Mouse (Mus musculus) left cerebral cortex, postnatal 14 days (tissue): ENCODE results near the gene Atg2a. TPM values are rescaled to one million over a fixed set of nuclear protein-coding genes. Genes with fewer than 3 reads are reported as not detected.
A peak's percentile ranks its signal among the peaks of the same experiment; 100 is the strongest.

Experiments
- DNase-seq, 2 experiments: peaks; one replicate each; pipeline ENCODE4 v3.0.0; 2021 to 2022; ENCODE audit warnings: low spot score in 2 of 2, mixed read lengths in 1 of 2
- intact Hi-C: fragments of 180-260 bp; cut with DNase I; formaldehyde crosslinking; loops from one replicate; pipeline ENCODE4 v1.15.1; 2025
- long read RNA-seq, 2 experiments: library from polyadenylated mRNA; stranded (forward); transcript quantifications; one replicate each; pipeline ENCODE4 v2.0.0; 2021
- total RNA-seq, 2 experiments: library from RNA; stranded (reverse); gene quantifications; 2 replicates each; pipeline ENCODE4 v1.2.3; 2021

Atg2a gene
- 10 to 100 TPM; 37.8 to 38.5 TPM for total RNA-seq
- long read RNA-seq, experiment 1, full-length matches to known transcripts = 5 of 16 reads
- long read RNA-seq, experiment 1, partial matches to known transcripts = 10 of 16 reads
- long read RNA-seq, experiment 1, other reads (novel, unspliced or antisense) = 1 of 16 reads
- long read RNA-seq, experiment 2, full-length matches to known transcripts = 2 of 23 reads
- long read RNA-seq, experiment 2, partial matches to known transcripts = 13 of 23 reads
- long read RNA-seq, experiment 2, other reads (novel, unspliced or antisense) = 8 of 23 reads

DNA sequence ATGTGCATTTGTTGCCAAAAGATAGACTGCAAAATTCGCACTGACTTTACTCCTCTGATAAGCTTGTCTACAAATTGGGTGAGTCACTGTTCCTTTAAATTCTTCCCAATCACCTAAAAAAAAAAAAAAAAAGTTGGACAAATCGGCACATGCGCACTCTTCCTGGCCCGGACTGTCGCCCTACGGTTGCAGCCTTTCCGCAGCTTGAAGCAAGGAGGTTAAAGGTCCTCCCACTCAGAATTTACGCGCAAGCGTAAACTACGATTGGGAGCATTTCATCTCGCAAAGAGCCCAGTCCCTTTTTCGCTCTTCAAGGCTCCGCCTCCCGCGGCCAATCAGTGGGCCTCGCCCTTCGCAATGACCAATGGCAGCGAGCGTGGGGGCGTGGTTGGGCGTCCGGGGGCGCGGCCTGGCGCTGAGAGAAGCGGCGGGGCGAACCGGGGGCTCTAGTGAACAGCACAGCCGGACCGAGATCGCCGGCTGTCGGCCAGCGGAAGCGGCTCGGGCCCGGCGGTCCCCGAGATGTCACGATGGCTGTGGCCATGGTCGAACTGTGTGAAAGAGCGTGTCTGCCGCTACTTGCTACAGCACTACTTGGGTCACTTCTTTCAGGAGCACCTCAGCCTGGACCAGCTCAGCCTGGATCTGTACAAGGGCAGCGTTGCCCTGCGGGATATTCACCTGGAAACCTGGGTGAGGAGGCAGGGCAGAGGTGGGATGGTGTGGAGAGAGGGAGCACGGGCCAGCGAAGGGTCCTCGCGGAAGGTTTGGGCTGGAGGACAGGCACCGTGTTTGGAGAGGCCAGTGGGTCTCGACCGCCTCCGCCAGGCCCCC is at the start of gene Atg2a:
Atg2a (plus strand) TSS at position 395 of the 834 bp plus-strand sequence.
- intact Hi-C loops = no loop called here
- peak; percentile 98 for DNase-seq

DNA sequence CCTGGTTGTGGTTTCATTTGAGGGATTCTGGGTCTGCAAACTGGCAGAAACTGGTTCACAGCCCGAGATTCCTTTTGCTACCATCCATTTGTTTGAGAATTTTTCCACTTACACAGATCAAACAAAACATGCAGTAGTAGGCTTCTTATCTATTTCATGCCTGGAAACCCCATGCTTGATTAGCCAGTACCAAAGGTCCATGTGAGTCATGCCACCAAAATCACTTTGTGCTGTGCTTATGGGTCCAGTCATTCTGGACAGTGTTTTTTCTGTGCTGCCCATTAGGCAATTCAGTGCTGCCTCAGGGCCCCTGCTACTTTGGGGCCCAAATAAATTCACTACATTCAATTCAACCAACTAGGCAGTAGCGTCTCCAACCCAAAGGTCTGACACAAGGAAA is 37.2 kb upstream of the Atg2a start:
- no peak for DNase-seq
- intact Hi-C loops = no loop called here

- intact Hi-C loops = no loop called here
- no peak for DNase-seq
Observed at GRCm38 (mm10) chr19:6206716-6207115, 34.8 kb upstream of the Atg2a start.

GRCm38 (mm10) chr19:6216046-6216705 is 25.3 kb upstream of the Atg2a start:
- intact Hi-C loops = no loop called here
- DNase-seq = no peak

GRCm38 (mm10) chr19:6218606-6219005 is 22.9 kb upstream of the Atg2a start:
- no peak for DNase-seq
- intact Hi-C loops = no loop called here

GRCm38 (mm10) chr19:6226135-6226534 is 15.3 kb upstream of the Atg2a start, which contains the start of gene Gpha2:
TSS of gene Gpha2 (plus strand) at chr19:6226380.
- intact Hi-C loops = no loop called here
- no peak for DNase-seq

GRCm38 (mm10) chr19:6226763-6227162 is 14.7 kb upstream of the Atg2a start:
- DNase-seq = no peak
- intact Hi-C loops = no loop called here

GRCm38 (mm10) chr19:6227864-6228263 is 13.6 kb upstream of the Atg2a start:
- intact Hi-C loops = no loop called here

GRCm38 (mm10) chr19:6230411-6230810 is 11.1 kb upstream of the Atg2a start:
- intact Hi-C loops = no loop called here
- no peak for DNase-seq

More at GRCm38 (mm10) chr19:6227864-6228263, 13.6 kb upstream of the Atg2a start:
- DNase-seq = no peak

GRCm38 (mm10) chr19:6231036-6231435 is 10.4 kb upstream of the Atg2a start:
- intact Hi-C loops = no loop called here
- no peak for DNase-seq

DNA sequence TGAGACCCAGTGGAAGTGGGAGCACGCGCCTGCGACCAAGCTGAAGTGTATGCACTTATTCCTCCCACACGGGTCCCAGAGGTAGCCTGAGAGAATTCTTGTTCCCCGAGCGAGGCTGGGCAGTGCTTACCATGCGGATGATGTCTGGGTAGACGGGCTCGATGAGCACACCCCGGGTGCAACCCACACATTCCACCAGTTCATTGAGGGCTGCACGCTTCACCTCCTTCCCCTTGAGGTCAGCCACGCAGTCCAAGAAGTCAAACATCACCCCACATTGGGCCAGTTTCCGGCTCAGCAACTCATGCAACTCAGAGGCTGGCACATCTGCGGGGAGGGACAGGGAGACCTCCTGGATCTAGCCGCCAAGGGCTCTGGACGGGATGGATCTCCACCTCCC is 7.8 kb upstream of the Atg2a start:
- DNase-seq = no peak
- intact Hi-C loops = no loop called here

DNA sequence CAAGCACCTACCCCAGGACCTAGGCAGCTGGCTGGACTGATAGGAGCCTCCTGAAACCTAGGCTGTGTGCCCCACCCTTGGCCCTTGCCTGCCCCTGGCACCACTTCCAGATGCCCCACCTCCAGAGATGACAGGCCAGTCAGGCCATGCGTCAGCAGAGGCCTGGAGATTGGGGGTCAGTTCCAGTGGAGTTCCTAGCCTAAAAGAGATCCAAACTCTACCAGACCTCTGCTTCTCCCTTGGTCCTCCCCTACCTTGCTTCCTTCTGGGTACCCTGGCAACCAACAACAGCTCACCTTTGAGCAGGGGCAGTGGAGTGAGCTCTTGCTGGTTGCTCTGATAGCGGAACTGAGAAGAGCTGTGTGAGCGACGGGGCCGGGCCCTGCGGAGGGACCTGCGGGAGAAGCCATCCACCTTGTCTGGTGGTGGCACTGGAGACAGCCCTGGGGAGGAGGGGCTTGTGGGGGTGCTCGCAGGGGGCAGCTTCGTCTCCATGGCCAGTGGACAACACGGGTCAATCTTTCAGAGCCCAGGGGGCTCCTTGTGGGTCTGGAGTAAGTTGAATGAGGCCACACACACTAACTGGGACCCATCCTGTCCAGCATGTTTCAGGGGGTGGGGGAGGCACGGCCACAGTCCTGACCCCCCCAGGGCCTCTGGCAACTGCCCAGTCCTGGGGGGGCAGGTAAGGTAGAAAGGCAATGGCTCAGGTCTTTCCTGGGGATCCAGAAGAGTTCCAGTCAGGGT is 7.0 kb upstream of the Atg2a start:
- no peak for DNase-seq
- intact Hi-C loops = loop anchor here (1.0 to 5.0 kb wide), 2 partner anchors 93 to 107 kb away; partner anchors contain the start of genes Arl2 and Snx15

- peak; percentile 95 to 96 for DNase-seq
- intact Hi-C loops = loop anchor here (1.0 to 5.0 kb wide), 2 partner anchors 94 to 108 kb away; partner anchors contain the start of genes Arl2 and Snx15
Observed at GRCm38 (mm10) chr19:6235084-6236052, 6.1 kb upstream of the Atg2a start, which contains the start of gene Ppp2r5b. TSS of gene Ppp2r5b (minus strand) at chr19:6235872.

- peak; percentile 92 to 94 for DNase-seq
- intact Hi-C loops = loop anchor here (5.0 kb wide), 1 partner anchor 109 kb away; the partner anchor contains the start of gene Snx15
Observed at GRCm38 (mm10) chr19:6236053-6236441, 5.4 kb upstream of the Atg2a start.

DNA sequence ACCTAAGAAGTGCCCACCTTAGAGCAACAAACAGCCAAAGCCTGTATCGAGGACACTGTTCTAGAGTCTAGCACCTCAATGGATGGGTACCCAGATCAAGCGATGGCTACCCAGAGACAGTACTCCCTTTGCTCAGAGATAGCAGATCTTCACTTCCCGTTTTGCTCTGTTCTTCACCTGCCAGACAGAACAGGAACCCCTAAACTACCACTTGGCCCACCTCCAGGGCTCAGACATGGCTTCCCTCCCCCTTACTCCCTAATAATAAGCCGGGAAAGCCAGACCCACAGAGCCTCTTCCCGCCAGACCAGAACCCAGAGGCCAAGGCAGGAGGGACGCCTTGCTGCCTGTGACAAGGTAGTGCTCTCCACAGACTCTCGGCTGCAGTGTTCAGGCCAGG is 4.6 kb upstream of the Atg2a start:
- DNase-seq = no peak
- intact Hi-C loops = loop anchor here (5.0 kb wide), 1 partner anchor 110 kb away; the partner anchor contains the start of gene Snx15

DNA sequence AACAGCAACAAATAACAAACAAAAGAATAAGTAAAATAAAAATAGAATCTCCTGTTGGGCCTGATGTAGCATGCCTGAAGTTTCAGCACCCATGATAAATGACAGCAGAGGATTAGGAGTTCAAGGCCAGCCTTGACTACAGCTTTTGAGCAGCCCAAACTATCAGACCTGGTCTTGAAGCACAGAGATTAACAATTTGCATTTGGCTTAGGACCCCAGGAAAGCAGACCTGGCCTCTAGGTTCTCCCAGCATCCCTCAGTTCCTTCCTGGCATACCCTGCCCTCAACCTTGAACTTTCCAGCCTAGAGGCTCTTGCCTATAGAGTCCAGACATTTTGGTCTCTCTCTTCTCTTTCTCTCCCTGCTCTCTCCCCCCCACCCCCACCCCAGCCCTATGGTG is 2.7 kb upstream of the Atg2a start:
- intact Hi-C loops = loop anchor here (5.0 kb wide), 1 partner anchor 111 kb away; the partner anchor contains the start of gene Snx15
- no peak for DNase-seq

GRCm38 (mm10) chr19:6240136-6240535 is 1.3 kb upstream of the Atg2a start:
- intact Hi-C loops = no loop called here
- DNase-seq = no peak

DNA sequence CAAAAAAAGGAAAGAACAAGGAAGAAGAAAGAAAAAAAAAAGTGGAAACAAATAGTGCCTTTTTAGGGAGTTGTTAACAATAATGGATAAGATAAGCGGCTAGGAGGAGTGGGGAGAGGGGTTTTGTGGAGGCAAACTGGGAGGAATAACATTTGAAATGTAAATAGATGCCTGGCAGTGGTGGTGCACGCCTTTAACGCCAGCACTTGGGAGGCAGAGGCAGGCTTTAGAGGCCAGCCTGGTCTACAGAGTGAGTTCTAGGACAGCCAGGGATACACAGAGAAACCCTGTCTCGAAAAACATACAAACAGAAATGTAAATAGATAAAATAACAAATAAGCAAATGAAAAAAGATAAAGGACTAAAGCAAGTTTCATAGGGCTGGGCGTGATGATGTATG is 743 bp upstream of the Atg2a start:
- no peak for DNase-seq
- intact Hi-C loops = no loop called here
